Mouse (Mus musculus): ENCODE data around the gene Prr13. TPM values are rescaled to one million over a fixed set of nuclear protein-coding genes. Genes with fewer than 3 reads are reported as not detected.

The Prr13 gene
- total RNA-seq, 1 experiment from 2014 or later, result 67.1 TPM

- peak; percentile 51 to 65 for ATAC-seq (replicated peaks in 1 of 2; ENCODE audit: insufficient read depth in 1 of 2, low FRiP score in 2 of 2, low TSS enrichment in 1 of 2, low read depth in 1 of 2, poor library complexity in 2 of 2, severe bottlenecking in 2 of 2)
Observed at GRCm38 (mm10) chr15:102458050-102458736, 635 bp upstream of the Prr13 start.

GRCm38 (mm10) chr15:102459381-102459780, 553 bp downstream of the Prr13 start:
- ATAC-seq (replicated peaks in 1 of 2; ENCODE audit: insufficient read depth in 1 of 2, low FRiP score in 2 of 2, low TSS enrichment in 1 of 2, low read depth in 1 of 2, poor library complexity in 2 of 2, severe bottlenecking in 2 of 2), result no peak

GRCm38 (mm10) chr15:102459847-102460246, 1.0 kb downstream of the Prr13 start:
- no peak for ATAC-seq (replicated peaks in 1 of 2; ENCODE audit: insufficient read depth in 1 of 2, low FRiP score in 2 of 2, low TSS enrichment in 1 of 2, low read depth in 1 of 2, poor library complexity in 2 of 2, severe bottlenecking in 2 of 2)

GRCm38 (mm10) chr15:102460409-102460808, 1.6 kb downstream of the Prr13 start:
- no peak for ATAC-seq (replicated peaks in 1 of 2; ENCODE audit: insufficient read depth in 1 of 2, low FRiP score in 2 of 2, low TSS enrichment in 1 of 2, low read depth in 1 of 2, poor library complexity in 2 of 2, severe bottlenecking in 2 of 2)

- peak; percentile 22 to 48; a peak in 2 of 4 replicates for ATAC-seq (replicated peaks in 1 of 2; ENCODE audit: insufficient read depth in 1 of 2, low FRiP score in 2 of 2, low TSS enrichment in 1 of 2, low read depth in 1 of 2, poor library complexity in 2 of 2, severe bottlenecking in 2 of 2)
Observed at GRCm38 (mm10) chr15:102460971-102461370, 2.1 kb downstream of the Prr13 start.

- ATAC-seq (replicated peaks in 1 of 2; ENCODE audit: insufficient read depth in 1 of 2, low FRiP score in 2 of 2, low TSS enrichment in 1 of 2, low read depth in 1 of 2, poor library complexity in 2 of 2, severe bottlenecking in 2 of 2), result no peak
Observed at GRCm38 (mm10) chr15:102461430-102462075, 2.7 kb downstream of the Prr13 start.

GRCm38 (mm10) chr15:102463666-102464065, 4.8 kb downstream of the Prr13 start:
- ATAC-seq (replicated peaks in 1 of 2; ENCODE audit: insufficient read depth in 1 of 2, low FRiP score in 2 of 2, low TSS enrichment in 1 of 2, low read depth in 1 of 2, poor library complexity in 2 of 2, severe bottlenecking in 2 of 2), result no peak

- no peak for ATAC-seq (replicated peaks in 1 of 2; ENCODE audit: insufficient read depth in 1 of 2, low FRiP score in 2 of 2, low TSS enrichment in 1 of 2, low read depth in 1 of 2, poor library complexity in 2 of 2, severe bottlenecking in 2 of 2)
Observed at GRCm38 (mm10) chr15:102468675-102469370, 10.0 kb downstream of the Prr13 start.

- peak; percentile 98 for ATAC-seq (replicated peaks in 1 of 2; ENCODE audit: insufficient read depth in 1 of 2, low FRiP score in 2 of 2, low TSS enrichment in 1 of 2, low read depth in 1 of 2, poor library complexity in 2 of 2, severe bottlenecking in 2 of 2)
Observed at GRCm38 (mm10) chr15:102470183-102470604, 11.4 kb downstream of the Prr13 start, which contains the start of gene Pcbp2. Pcbp2 (plus strand) TSS chr15:102470539.

- ATAC-seq (replicated peaks in 1 of 2; ENCODE audit: insufficient read depth in 1 of 2, low FRiP score in 2 of 2, low TSS enrichment in 1 of 2, low read depth in 1 of 2, poor library complexity in 2 of 2, severe bottlenecking in 2 of 2), result peak in 1 of 2 experiments; percentile 33; a peak in 1 of 4 replicates
Observed at GRCm38 (mm10) chr15:102470605-102471294, 11.9 kb downstream of the Prr13 start.

- 0 out of 4 replicates have a peak, but pooled peaks of 1 of the 2 experiments have one; percentile 1 for ATAC-seq (replicated peaks in 1 of 2; ENCODE audit: insufficient read depth in 1 of 2, low FRiP score in 2 of 2, low TSS enrichment in 1 of 2, low read depth in 1 of 2, poor library complexity in 2 of 2, severe bottlenecking in 2 of 2)
Observed at GRCm38 (mm10) chr15:102471295-102471645, 12.4 kb downstream of the Prr13 start.

GRCm38 (mm10) chr15:102471727-102472126, 12.9 kb downstream of the Prr13 start:
- ATAC-seq (replicated peaks in 1 of 2; ENCODE audit: insufficient read depth in 1 of 2, low FRiP score in 2 of 2, low TSS enrichment in 1 of 2, low read depth in 1 of 2, poor library complexity in 2 of 2, severe bottlenecking in 2 of 2), result no peak

GRCm38 (mm10) chr15:102473246-102473645, 14.4 kb downstream of the Prr13 start:
- no peak for ATAC-seq (replicated peaks in 1 of 2; ENCODE audit: insufficient read depth in 1 of 2, low FRiP score in 2 of 2, low TSS enrichment in 1 of 2, low read depth in 1 of 2, poor library complexity in 2 of 2, severe bottlenecking in 2 of 2)

- no peak for ATAC-seq (replicated peaks in 1 of 2; ENCODE audit: insufficient read depth in 1 of 2, low FRiP score in 2 of 2, low TSS enrichment in 1 of 2, low read depth in 1 of 2, poor library complexity in 2 of 2, severe bottlenecking in 2 of 2)
Observed at GRCm38 (mm10) chr15:102474520-102474919, 15.7 kb downstream of the Prr13 start.

- no peak for ATAC-seq (replicated peaks in 1 of 2; ENCODE audit: insufficient read depth in 1 of 2, low FRiP score in 2 of 2, low TSS enrichment in 1 of 2, low read depth in 1 of 2, poor library complexity in 2 of 2, severe bottlenecking in 2 of 2)
Observed at GRCm38 (mm10) chr15:102483136-102483535, 24.3 kb downstream of the Prr13 start.

GRCm38 (mm10) chr15:102485853-102486252, 27.0 kb downstream of the Prr13 start:
- no peak for ATAC-seq (replicated peaks in 1 of 2; ENCODE audit: insufficient read depth in 1 of 2, low FRiP score in 2 of 2, low TSS enrichment in 1 of 2, low read depth in 1 of 2, poor library complexity in 2 of 2, severe bottlenecking in 2 of 2)

- no peak for ATAC-seq (replicated peaks in 1 of 2; ENCODE audit: insufficient read depth in 1 of 2, low FRiP score in 2 of 2, low TSS enrichment in 1 of 2, low read depth in 1 of 2, poor library complexity in 2 of 2, severe bottlenecking in 2 of 2)
Observed at GRCm38 (mm10) chr15:102487664-102488063, 28.8 kb downstream of the Prr13 start.

GRCm38 (mm10) chr15:102498322-102498721, 39.5 kb downstream of the Prr13 start:
- no peak for ATAC-seq (replicated peaks in 1 of 2; ENCODE audit: insufficient read depth in 1 of 2, low FRiP score in 2 of 2, low TSS enrichment in 1 of 2, low read depth in 1 of 2, poor library complexity in 2 of 2, severe bottlenecking in 2 of 2)
